Mouse (Mus musculus): ENCODE data around the gene Plxnb2.
A peak's percentile ranks its signal among the peaks of the same experiment; 100 is the strongest.

GRCm38 (mm10) chr15:89209886-89210761 lies 29.5 kb upstream of the Plxnb2 start:
- TF ChIP-seq POLR2A (IDR thresholded peaks at IDR 0.05; ENCODE audit: low read depth, low read length) (no peak), CTCF (IDR thresholded peaks at IDR 0.05; ENCODE audit: extremely low read depth, insufficient read depth, insufficient read length, insufficient replicate concordance) (peak; percentile 57; the same call in 1 of the 2 replicates)

Measured in spleen, adult 2 months (tissue).